Mouse (Mus musculus) spleen, postnatal 14 days (tissue): ENCODE data around the gene 1700001C02Rik.

Source experiments
- DNase-seq, 2 experiments: peaks; one replicate each; pipeline ENCODE4 v3.0.0; 2021 to 2022; ENCODE audit warnings: low spot score in 2 of 2

Gene 1700001C02Rik

GRCm38 (mm10) chr5:30494606-30495005 lies 28.8 kb downstream of the 1700001C02Rik start:
- no peak for DNase-seq

DNA sequence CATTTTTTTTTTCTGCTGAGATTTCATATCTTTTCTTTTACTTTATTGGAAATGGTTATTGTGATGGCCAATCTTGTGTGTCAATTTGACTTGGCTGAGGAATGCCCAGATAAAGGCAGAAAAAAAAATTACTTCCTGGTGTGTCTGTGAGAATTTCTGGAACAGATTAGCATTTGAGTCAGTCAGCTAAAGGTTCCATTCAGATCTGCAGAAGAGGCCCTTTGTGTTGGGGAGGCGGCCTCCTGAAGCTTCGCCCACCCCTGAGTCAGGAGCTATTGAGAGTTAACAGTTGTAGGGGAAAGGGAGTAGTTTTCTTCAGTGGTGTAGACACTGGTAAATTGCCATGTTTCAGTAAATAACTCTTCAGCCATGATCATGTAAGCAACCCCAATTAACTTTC lies 29.4 kb downstream of the 1700001C02Rik start:
- no peak for DNase-seq

- no peak for DNase-seq
Measured at GRCm38 (mm10) chr5:30496821-30497220, 31.0 kb downstream of the 1700001C02Rik start.

DNA sequence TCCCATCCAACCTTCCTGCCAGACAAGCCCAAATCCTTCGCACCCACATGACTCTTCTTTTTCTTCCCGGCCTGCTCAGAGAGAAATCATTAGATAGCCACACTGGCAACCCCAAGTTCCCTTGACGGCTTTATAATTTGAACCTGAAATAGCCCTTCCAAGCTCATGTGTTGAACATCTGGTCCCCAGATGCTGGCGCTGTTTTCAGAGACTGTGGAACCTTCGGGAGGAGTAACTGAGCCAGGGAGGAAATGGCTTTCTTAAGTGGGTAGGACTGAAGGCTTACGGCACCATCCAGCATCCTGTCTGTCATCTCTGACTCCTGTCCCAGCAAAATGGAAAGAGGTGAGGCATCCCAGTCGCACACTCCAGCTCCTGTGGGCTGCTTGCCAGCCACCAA lies 31.5 kb downstream of the 1700001C02Rik start:
- no peak for DNase-seq

- no peak for DNase-seq
Measured at GRCm38 (mm10) chr5:30513111-30513510, 47.3 kb downstream of the 1700001C02Rik start.

DNA sequence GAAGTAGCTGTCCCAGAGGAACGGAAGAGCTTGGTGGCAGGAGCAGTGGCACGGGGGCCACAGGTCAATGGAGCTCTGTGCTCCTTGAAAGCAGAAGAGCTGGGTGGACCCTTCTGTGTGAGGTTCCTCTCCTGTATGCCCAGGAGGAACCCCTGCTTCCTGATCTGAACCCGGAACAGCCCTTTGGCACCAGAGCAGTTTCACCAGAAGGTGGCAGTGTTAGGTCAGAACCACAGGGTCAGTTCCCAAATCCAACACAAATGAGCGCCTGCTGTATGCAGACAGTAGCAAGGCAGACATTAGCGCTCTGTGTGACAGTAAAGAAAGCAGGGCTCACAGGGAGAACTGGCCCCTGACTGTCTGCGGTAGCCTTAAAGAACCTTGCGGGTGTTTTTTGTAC lies 50.5 kb downstream of the 1700001C02Rik start:
- peak; percentile 20 to 66 for DNase-seq

- DNase-seq, result no peak
Measured at GRCm38 (mm10) chr5:30518108-30518507, 52.3 kb downstream of the 1700001C02Rik start.

GRCm38 (mm10) chr5:30518547-30518946 lies 52.7 kb downstream of the 1700001C02Rik start:
- DNase-seq, result peak in 1 of 2 experiments; percentile 12

- no peak for DNase-seq
Measured at GRCm38 (mm10) chr5:30519494-30519893, 53.6 kb downstream of the 1700001C02Rik start.

DNA sequence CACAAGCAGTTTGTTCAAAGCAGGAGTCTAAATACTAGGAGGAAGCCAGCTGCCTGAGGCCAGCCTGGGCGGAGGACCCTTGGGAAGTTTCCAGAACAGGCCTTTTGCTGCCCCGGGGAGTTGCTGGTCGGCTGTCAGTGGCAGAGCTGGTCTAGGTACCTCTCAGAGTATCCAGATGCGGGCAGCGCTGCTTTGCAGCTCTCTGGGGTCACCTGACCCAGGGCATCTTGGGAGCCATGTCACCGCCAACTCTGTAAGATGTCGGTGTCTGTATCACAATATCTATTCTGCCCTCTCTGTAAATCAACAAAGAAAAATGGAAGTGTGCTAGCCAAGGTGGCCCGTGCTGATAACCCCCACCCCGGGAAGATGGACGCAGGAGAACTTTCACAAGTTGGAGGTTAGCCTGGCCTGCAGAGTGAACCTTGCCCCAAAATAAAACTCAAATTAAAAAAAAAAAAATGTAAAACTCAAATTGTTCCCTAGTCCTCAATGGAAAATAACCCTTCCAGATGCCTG lies 54.4 kb downstream of the 1700001C02Rik start:
- DNase-seq, result no peak

- DNase-seq, result no peak
Measured at GRCm38 (mm10) chr5:30522406-30522805, 56.6 kb downstream of the 1700001C02Rik start.

DNA sequence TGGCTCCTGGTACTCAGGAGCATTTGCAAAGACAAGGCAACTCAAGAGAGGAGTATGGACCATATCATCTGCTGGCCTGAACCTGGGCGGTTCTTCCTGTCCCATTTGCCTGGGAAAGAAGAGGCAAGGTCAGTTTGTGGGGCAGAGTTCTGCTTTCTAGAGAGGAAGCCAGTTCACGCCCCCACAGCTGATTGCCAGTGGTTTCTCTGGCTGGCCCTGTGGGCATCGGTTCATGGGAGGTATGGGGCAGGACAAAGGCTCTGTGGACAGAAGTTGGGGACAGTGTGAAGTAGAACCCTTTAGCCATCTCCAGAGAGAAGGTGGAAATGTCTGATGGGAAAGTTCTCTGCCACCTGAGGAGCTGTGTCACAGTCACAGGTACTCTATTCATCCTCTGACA lies 57.3 kb downstream of the 1700001C02Rik start:
- no peak for DNase-seq

DNA sequence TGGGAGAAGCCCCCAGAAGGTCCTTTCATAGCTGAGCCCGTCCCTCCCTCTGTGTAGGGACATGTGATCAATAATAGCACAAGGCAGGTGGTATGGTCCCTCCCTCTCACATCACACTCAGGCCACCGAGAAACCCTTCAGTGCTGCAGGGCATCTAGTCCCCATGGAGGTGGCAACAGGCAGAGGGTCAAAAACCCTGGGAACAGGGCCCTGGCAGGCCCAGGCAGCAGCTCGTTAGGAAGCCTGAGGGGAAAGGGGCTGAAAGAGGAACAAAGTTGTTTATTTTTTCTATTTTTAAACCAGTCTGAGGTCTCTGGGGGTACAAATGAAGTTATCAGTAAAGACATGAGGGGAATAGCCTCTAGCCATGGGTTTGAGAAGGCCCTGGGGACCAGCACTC lies 58.4 kb downstream of the 1700001C02Rik start:
- no peak for DNase-seq

DNA sequence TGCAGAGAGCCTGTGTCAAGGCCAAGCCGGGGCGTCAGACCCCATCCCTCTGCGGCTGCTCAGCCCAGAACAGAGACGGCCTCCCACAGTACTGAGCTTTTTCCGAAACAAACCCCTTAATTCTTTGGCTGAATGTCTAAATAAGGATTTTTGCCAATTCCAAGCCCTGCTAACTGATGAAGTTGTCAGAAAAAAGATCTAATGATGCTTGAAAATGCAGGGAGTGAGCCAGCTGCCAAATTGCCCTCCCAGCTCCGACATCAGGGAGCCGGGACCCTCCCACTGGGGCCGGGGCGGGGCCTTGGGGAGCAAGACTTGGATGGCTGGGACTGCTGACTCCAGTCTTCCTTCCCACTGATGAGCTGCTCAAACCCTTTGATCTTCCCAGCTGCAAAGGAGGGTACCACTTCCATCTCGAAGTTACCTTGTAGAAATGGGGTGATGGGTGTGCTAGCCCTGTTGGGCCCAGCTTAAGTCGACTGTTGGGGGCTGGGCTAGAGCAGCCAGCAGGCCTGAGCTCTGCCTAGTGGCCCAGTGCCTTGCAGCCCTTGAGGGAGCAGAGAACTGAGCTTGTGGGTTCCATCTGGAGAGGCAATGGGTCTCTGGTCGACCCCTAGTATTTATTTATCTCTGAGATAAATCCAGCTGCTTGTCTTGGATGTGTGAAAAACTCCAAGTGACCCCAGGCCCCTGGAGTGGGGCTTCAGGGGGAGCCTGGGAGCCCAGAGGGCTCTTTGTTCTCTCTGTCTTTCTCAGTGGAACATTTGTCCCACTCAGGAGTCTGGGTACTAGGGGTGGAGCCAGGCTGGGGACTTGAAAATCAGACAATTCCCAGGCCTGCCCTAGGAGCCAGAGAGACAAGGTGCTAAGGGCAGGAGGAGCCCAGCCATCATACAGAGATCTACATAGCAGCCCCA lies 60.3 kb downstream of the 1700001C02Rik start:
- no peak for DNase-seq

GRCm38 (mm10) chr5:30527129-30527528 lies 61.3 kb downstream of the 1700001C02Rik start:
- DNase-seq, result no peak

- DNase-seq, result no peak
Measured at GRCm38 (mm10) chr5:30528906-30529305, 63.1 kb downstream of the 1700001C02Rik start.
